Mouse (Mus musculus) left cerebral cortex, postnatal 25 days (tissue): Measurements from ENCODE around the gene Mn1. TPM values are rescaled to one million over a fixed set of nuclear protein-coding genes. Genes with fewer than 3 reads are reported as not detected.

ENCODE experiments used
- DNase-seq, 2 experiments: peaks; one replicate each; pipeline ENCODE4 v3.0.0; 2022; ENCODE audit warnings: low spot score in 2 of 2, mixed read lengths in 1 of 2
- intact Hi-C: fragments of 180-260 bp; cut with DNase I; formaldehyde crosslinking; loops from one replicate; pipeline ENCODE4 v1.15.1; 2025
- total RNA-seq, 2 experiments: library from RNA; stranded (reverse); gene quantifications; 2 replicates each; pipeline ENCODE4 v1.2.3; 2021

Mn1 gene
- 10 to 100 TPM; 62.8 to 63.4 TPM for total RNA-seq

DNA sequence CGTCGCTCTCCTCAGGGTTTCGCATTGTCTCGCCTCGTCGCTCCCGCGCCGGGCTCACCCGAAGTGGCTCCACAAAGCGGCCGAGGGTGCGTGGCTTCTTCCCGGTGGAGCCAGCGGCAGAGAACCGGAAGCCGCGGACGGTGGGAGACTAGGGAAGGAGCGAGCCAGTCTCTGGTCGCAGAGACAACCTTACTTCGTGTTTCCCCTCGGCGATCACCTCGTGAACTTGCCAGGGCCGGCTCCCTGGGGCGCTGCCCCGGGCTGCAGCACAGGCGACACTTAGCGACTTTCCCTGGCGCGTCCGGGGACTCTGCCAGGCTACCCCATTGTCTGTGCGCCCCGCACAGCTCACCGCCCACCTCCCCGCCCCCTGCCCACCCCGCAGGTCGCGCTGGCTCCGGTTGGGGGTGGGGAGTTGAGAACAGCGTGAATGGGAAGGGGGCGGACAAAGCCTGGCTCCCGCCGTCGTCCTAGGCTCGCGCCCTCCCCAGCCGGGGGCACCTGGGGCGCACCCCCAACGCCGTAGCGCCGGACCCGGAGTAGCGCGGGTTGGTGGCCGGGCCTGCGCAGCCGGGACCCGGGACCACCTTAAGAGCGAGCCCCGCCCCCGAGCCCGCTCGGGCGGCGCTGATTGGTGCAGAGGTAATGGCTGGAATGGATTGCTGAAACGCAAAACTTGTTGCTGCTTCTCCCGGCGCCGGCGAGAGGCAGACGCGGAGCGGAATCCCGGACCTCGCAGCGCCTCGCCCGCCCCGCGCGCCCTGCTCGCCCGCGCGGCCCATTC, at the start of gene Mn1:
TSS of gene Mn1 (plus strand) at position 772 of the 784 bp plus-strand sequence.
- peak; percentile 93 for DNase-seq

DNA sequence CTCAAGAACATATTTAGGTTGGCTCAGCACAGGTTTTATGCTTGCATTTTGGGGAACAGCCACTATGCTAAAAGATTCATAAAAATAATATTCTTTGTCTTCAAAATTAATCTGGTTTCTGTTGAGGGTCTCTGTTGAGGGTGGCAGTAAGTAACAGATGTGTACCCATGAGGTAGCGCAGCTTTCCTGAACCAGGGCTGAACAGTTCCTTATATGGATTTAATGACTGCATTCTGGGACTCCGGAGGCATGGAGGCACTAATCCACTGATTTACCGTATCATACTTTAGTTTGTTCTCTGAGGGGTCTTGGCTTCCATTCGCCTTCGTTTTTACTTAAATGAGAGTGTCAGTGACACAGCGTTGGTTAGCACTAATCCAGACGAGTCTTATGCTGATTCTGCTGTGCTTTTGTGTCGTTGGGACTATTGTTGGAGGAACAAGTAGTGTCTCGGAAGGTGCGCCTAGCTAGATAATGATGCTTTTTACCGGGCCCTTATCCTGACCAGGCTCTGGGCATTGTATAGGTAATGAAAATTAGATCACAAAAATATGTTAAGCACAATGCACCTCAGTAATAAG, 49.1 kb upstream of the Mn1 start:
- no peak for DNase-seq
- intact Hi-C loops: no loop called here

More for the DNA sequence above, at the start of gene Mn1:
- intact Hi-C loops: loop anchor here (5.0 kb wide), 2 partner anchors 96 to 346 kb away; no protein-coding TSS in a partner anchor

DNA sequence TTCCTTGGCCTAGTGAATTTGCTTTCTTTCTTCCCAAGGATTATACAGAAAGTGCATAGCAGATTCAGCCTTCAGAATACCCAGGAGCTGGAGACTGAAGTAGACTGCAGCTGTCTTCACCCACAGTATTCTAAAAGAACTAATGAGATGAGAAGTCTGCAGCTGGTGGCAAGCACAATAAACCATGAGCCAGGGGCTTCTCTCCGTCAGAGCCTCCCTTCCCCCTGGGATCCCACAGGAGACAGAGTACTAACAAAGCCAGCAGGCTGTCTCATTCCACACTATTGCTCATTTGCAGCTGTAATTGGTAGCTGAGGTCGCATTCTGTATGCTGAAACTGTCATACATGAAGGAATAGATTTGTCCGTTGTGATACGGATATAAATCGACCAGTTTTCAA, 48.6 kb upstream of the Mn1 start:
- DNase-seq: peak in 1 of 2 experiments; percentile 18
- intact Hi-C loops: no loop called here

DNA sequence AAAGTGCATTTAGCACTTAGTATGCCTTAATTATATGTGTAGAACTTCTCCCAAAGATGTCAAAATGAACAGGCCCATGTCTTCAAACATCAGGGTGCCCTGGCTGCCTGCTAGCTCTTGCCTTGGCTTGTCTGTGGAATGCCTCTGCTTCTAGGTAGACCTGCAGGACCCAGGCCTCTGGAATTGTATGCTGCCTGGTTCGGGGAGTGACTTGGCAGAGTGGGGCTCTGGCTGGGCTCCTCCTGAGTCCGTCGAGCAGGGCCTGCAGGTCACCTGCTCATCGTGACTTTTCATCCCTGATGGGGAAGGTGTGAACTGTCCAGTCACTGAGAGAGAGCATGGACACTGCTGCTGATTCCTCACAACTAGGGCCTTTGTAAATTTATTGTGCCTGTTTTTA, 41.5 kb upstream of the Mn1 start:
- no peak for DNase-seq
- intact Hi-C loops: no loop called here

DNA sequence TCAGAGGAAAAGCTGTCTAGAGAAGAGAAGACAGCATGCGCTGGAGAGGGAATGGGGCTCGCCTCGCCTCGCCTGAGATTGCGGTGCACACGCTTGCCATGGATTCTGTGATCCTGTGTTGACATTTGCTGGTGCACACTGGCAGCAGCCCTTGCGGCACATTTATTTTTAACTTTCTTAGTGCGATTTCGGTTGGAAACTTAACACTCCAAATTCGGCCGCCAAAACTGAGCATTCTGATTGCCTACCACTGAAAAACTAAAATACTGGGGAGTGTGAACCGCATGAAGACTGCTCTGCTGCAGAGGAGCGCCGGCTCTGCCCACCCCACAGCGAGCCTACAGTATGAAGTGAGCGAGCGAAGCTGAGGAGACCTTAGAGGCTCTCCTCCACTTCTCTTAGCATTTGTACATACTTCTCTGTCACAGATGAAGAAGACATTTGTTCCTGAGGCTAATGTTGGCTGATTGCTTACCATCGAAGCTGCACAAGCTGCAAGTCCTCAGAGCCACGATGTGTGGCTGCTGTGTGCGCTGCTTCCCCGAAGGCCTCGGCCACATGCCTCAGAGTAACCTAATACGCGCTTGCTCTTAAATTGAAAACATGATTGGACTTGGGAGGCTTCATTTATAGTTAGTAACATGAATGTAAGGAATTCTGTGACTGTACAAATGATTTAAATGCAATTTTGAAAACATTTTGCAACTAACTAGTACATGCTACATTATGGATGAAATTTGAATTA, 40.7 kb upstream of the Mn1 start:
- intact Hi-C loops: no loop called here
- peak; percentile 43 to 84 for DNase-seq

DNA sequence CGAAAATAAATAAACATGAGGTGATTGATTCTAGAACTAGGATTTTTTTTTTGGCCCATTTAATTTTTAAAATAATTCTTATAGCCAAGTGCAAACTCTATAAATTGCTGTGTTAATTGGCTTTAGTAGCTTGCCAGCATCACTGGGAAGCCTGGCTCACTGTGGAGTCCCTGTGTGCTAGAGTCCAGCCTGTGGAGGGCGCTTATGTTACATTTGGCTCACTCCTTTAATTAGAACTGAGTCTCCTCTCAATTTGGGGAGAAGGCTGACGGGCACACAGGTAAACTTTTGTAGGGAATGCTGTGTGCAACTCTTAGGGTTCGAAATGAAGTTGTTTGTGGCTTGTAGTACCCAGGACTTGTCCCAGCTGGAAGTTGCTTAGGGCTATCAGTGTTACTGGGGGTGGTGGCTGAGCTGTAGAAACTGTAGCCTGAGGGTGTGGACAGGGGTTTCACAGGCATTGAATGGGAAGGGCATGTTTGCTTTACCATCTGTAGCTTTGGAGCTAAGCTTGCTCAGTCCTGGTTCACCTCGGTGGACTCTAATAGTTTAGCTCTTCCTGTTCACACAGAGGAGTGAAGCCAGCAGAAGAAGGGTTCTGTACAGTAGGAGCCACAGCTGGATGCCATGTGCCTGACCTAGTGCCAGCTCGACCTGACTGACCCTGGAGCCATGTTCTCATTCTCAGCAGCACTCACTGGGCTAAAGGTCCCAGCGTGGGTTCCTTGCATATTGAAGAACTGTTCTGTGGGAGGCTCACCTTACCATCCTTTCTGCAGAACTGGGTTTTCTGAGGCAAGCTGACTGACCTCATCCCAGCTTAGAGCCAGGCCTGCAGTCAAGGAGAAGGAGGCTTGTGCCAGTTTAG, 38.8 kb upstream of the Mn1 start:
- intact Hi-C loops: no loop called here
- DNase-seq: no peak

DNA sequence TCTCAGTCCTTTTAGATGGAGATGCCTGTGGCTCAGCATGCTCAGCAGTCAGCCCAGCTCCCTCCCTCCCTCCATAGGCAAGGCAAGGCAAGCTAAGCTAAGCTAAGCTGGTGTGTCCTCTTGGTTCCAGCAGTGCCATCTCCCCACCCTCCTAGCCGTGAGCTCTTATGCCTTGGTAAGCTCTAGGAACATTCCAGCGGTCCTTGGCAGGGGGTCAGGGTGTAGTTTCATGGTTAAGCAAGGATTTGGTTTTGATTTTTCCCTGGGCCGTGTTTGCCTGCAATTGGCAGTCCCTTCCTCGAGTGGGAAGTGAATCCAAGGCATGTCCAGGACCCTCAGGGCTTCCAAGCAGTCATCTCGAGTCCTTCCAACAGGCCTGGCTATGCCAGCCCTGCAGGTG, 33.8 kb upstream of the Mn1 start:
- DNase-seq: no peak
- intact Hi-C loops: no loop called here

DNA sequence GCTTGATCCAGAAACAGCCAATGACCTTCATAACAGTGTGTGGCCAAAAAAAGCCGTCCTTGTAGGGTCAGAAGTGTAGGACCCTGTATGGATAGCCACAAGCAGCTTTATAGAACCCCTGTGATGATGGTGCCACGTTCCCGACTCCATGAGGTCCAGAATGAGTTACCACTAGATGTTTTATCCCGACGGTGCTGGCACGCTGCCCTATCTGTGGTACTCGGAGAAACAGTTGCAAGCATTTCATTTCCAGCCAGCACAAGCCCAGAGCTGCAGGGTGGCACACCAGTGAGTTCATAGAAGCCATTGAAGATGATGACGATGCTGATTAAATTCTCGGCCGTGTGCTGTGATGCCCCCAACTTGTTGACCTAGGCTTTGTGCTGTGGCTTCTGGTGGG, 26.3 kb upstream of the Mn1 start:
- intact Hi-C loops: no loop called here
- no peak for DNase-seq

DNA sequence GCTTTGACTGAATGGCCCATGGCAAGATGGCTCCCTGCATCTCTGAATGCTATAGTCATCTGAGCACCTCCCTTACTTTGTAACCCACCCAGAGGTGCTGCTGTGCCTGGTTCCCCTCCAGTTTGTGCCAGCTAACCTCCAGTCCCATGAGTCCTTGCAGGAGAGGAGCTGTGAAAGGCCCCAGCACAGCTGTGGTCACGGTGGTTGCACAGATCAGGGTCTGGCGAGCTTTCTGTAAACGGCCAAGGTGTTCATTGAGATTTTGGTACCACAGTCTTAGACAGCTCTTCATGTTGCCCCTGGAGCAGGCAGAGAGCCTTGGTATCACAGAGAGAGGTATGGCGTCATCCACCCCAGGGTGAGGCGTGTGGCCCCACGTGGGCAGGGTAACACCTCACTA, 25.7 kb upstream of the Mn1 start:
- intact Hi-C loops: no loop called here
- no peak for DNase-seq

DNA sequence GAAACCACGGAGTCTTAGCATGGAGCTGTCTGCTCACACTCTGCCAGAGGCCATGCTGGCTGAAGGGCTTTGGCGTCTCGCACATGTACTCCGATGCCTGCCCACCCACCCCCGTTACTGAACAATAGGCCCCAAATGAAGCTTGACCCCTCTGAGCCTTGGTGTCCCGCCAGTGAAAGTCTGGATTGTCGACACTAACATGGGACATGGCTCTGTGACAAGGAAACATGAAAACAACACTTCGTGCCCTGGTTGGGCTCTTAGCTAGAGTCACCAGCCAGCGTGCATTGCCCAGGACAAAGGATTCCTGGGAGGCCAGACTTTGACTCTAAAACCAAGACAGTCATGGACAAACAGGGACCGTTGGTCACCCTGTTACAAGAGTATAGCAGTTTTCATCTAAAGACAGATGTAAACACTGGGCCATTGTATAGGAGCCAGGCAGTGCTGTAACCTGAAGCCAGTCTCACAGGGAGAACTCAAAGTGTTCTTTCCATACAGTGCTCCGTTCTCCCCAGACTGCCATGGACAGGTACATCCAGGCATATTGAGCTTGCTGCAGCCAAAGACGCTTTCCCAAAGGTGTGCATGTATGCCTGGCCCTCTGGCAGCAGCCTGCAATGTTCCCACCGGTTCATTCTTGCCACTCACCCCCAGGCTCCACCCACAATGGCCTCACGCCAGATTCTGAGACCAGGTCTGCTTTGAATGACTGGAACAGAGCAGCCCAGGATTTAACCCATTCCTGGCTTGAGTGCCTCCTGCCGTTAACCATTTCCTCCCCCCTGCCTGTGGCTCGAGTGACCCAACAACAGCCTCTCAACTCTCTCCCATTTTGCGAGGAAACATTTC, 23.6 kb upstream of the Mn1 start:
- intact Hi-C loops: no loop called here
- no peak for DNase-seq

DNA sequence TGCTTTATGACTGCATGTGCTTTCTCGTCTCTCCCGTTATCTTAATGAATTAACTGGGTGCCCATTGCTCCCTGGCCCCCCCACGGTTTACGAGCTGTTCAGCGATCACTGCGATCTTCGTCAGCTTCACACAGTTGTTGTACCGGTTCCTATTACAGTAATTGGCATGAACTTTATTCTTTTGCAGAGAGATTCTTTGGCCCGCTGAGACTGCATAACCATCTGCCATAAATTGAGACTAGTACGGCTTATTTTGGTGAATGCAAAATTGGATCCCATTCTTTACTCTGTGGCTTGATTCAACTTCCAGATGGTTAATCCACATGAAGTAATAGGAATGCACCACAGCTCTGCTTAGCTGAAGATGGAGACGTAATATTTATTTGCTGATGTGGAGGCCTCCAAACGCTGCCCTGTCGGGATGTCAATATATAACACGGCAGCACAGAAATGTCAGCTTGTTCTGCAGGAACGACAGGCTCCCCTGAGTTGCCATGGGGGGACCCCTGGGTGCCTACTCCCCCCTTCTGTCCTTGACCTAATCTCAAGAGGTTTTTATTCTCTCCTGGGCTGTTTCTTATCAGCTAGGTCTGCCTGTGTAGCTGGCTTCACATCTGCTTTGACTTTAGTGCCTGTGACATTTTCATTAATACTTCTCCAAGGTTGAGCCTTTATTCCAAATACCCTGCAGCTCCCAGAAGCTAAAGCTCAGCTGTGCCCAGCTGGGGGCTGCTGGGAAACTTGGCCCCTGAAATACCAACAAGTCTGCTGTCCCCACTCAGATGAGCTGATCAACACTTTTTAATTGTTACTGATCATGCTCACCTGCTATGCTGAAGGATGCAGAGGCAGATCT, 22.7 kb upstream of the Mn1 start:
- peak in 1 of 2 experiments; percentile 60 for DNase-seq
- intact Hi-C loops: no loop called here

DNA sequence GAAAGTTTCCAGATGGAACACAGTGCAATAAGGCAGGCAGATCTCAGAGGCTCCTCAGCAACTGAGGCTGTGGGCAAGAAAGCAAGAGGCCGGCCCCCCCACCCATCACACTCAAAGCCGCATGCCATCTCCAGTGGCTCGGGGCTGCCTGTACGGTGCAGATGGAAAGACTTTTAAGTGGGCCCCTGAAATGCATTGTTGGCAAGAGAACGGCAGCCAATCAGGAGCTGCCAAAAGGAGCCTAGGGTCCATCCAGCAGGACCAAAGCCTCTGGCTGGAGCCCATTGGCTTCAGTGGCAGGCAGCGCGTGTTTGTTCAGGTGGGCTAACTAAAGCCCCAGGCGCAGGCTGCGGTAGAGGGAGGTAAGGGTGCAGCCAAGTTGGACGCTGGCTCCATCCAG, 21.4 kb upstream of the Mn1 start:
- intact Hi-C loops: no loop called here
- no peak for DNase-seq

DNA sequence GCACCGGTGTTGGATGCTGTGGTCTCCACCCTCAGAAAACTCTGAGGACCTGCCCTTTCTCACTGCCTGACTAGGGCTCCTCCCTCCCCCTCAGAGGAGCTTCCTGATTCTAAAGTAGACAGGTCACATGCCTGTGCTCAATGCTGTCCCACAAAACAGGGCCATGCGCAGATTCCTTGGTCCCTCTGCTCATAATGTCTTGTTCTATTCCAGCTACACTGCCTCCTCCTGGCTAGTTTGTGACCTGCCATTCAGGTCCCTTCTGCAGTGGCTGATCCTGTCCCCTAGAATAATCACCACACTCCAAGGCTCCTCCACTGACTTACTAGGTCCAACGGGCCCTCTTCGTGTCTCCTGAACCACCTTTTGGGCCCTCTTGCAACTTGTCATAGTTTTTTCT, 21.0 kb upstream of the Mn1 start:
- intact Hi-C loops: no loop called here
- DNase-seq: no peak

DNA sequence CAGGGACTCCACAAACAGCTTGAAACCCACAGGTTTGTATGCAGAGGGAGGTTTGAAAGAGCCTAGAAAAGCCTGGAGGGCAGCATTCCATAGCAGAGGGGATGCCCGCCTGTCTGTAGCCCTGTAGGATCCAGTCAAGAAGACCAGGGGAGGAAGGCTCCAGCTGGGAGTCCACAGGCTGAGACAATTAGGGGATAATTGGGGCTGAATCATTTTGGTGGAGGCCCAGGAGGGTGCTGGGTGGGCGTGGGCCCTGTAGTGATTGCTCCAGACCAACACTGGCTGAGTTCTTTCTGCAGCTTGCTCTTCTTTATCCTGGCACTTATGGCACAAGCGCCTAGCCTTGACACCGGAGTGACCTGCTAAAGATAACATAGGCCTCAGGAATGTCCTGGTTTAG, 18.7 kb upstream of the Mn1 start:
- intact Hi-C loops: no loop called here

DNA sequence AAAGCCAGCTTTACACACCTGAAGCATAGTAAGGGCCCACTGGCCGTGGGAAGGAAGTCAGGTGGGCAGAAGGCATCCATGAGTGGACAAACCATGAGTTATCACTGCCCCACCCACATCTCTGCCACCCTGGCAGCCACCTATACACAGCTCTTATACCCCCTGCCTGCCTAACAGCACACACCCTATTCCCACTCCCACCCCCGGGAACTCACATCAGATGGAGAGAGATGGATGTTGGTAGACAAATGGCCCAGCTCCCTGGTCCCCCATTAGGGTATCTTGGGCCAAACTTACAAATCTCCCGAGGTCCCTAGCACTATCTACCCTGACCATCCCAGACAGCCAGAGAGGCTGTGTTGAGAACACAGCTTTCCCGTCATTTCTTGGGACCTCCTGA, 17.9 kb upstream of the Mn1 start:
- DNase-seq: no peak
- intact Hi-C loops: no loop called here

More for the DNA sequence above, 18.7 kb upstream of the Mn1 start:
- DNase-seq: no peak

DNA sequence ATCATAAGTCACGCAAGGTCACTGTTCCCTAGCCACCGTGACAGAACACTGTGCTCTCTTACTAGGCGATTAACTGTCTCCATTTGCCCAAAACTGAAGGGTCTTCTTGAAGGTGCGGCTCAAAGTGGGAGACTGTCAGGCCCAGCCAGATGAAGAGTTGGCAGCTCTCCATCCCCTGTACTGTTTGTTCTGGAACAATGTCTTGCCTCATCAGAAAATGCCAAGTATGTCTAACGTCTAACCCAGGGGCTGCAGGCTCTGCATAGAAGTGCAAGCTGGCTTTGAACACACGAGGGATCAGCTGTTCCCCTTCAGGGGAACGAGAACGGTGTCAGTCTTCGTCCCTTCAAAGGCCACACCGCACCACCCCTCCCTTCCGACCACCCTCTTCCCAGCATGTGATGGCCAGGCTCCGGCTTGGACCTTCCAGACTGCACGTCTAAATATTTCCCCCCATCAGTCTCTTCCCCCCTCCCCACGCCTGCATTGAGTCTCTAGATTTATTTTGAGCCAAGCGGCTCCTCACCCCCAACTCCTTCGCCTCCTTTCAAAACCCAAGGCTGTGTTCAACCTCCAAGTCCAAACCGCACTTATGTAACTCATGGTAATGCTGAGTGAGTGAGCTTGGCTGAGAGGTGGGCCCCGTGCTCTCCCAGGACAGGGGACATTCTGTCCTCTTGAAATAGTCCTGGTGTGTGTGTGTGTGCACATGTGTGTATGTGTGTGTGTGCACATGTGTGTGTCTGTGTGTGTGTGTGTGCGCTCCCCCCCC, 15.1 kb upstream of the Mn1 start:
- intact Hi-C loops: no loop called here
- DNase-seq: no peak

DNA sequence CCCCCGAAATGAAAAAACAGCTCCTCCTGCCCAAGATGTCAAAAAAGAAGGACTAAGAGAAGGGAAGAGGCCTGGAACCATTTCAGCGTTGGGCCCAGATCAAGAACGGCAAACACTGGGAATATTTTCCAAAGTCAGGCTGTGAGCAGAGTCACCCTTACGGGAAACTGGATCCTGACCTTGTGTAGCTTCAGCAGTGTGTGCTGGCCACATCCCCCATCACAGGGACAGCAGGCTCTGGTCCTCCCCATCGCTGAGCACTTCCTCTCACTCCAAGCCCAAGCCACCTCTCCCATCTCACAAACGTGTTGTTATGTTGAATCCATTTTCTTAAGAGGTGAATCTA, 14.5 kb upstream of the Mn1 start:
- DNase-seq: no peak
- intact Hi-C loops: no loop called here

DNA sequence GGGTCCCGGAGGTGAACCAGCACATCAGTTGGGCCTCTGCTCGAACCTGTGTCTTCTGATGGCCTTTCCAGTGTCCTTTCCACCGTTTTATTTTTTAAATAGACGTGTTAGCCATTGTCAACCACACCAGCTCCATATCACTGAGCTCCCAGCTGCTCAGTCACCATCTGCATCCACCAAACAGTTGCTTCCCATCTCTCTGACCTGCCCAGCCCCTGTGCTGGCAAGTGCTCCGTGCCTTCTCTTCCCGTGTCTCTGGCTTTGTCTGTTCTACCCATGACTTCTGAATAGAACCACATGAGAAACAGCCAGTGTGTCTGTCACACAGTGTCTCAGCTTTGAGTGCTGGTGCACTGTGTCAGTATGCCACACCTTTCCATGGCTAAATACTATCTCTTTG, 12.4 kb upstream of the Mn1 start:
- intact Hi-C loops: no loop called here
- DNase-seq: no peak
